Mouse (Mus musculus) MEL (cell line): ENCODE results near the gene Ccdc138. TPM values are rescaled to one million over a fixed set of nuclear protein-coding genes. Genes with fewer than 3 reads are reported as not detected.

Experiments
- DNase-seq: peaks from one replicate; pipeline ENCODE4 v3.0.0; 2011; ENCODE audit warnings: low read depth, low spot score
- H3K27ac ChIP-seq: 2 replicates; pipeline ENCODE4 v1.5.1; 2012; ENCODE audit warnings: low read depth, mild to moderate bottlenecking, control low read depth, low read length, moderate library complexity; ENCODE audit not compliant: control insufficient read depth
- H3K27me3 ChIP-seq, 2 experiments: fragments of 150-350 bp in 1 of 2; sonication (generic) in 1 of 2; 2 replicates each; pipeline ENCODE4 v1.6.1; 2012; ENCODE audit warnings: low read length in 2 of 2, mild to moderate bottlenecking in 2 of 2, improper control_type of control experiment in 1 of 2, moderate library complexity in 1 of 2; ENCODE audit not compliant: insufficient read depth in 2 of 2, control insufficient read depth in 1 of 2
- H3K36me3 ChIP-seq, 2 experiments: 2 replicates each; pipeline ENCODE4 v1.6.1; 2012 to 2014; ENCODE audit warnings: low read length in 2 of 2, improper control_type of control experiment in 1 of 2, inconsistent platforms in 1 of 2, mild to moderate bottlenecking in 1 of 2; ENCODE audit not compliant: insufficient read depth in 2 of 2, control insufficient read depth in 1 of 2
- H3K4me1 ChIP-seq, 2 experiments: fragments of 150-350 bp in 1 of 2; sonication (generic) in 1 of 2; 2 replicates each; pipeline ENCODE4 v1.6.1; 2012; ENCODE audit warnings: low read length in 2 of 2, improper control_type of control experiment in 1 of 2, mild to moderate bottlenecking in 1 of 2; ENCODE audit not compliant: insufficient read depth in 2 of 2, control insufficient read depth in 1 of 2
- H3K4me3 ChIP-seq, 2 experiments: fragments of 150-350 bp in 1 of 2; sonication (generic) in 1 of 2; 2 replicates each; pipeline ENCODE4 v1.5.1; 2012; ENCODE audit warnings: low read depth in 2 of 2, low read length in 2 of 2, mild to moderate bottlenecking in 2 of 2, moderate library complexity in 2 of 2, control low read depth in 1 of 2, improper control_type of control experiment in 1 of 2; ENCODE audit not compliant: control insufficient read depth in 1 of 2, insufficient read depth in 1 of 2
- H3K79me2 ChIP-seq: 2 replicates; pipeline ENCODE4 v1.6.1; 2012; ENCODE audit warnings: mild to moderate bottlenecking, low read length, moderate library complexity; ENCODE audit not compliant: control insufficient read depth, poor library complexity, insufficient read depth
- H3K9ac ChIP-seq: 2 replicates; pipeline ENCODE4 v1.6.1; 2012; ENCODE audit warnings: low read depth, mild to moderate bottlenecking, control low read depth, low read length, moderate library complexity; ENCODE audit not compliant: control insufficient read depth, poor library complexity, severe bottlenecking
- H3K9me3 ChIP-seq: fragments of 150-350 bp; sonication (generic); replicated peaks from 2 replicates; pipeline ENCODE4 v1.6.1; 2012; ENCODE audit warnings: mild to moderate bottlenecking, low read length, improper control_type of control experiment, moderate library complexity; ENCODE audit not compliant: insufficient read depth
- BHLHE40 ChIP-seq: IDR thresholded peaks from 2 replicates; pipeline ENCODE4 v1.6.1; 2012; ENCODE audit warnings: low read depth, mild to moderate bottlenecking, inconsistent platforms, low read length, improper control_type of control experiment, borderline replicate concordance
- E2F4 ChIP-seq: IDR thresholded peaks from 2 replicates; pipeline ENCODE4 v1.6.1; 2011; ENCODE audit warnings: low read depth, low read length, improper control_type of control experiment, borderline replicate concordance
- ELF1 ChIP-seq: IDR thresholded peaks from 2 replicates; pipeline ENCODE4 v1.6.1; 2014; ENCODE audit warnings: low read depth, mild to moderate bottlenecking, inconsistent platforms, low read length, improper control_type of control experiment, moderate library complexity
- ETS1 ChIP-seq: IDR thresholded peaks from 2 replicates; pipeline ENCODE4 v1.6.1; 2012; ENCODE audit warnings: low read depth, mild to moderate bottlenecking, inconsistent platforms, low read length, improper control_type of control experiment, moderate library complexity
- GABPA ChIP-seq: IDR thresholded peaks from 2 replicates; pipeline ENCODE4 v1.6.1; 2012; ENCODE audit warnings: low read depth, mild to moderate bottlenecking, inconsistent platforms, low read length, improper control_type of control experiment, moderate library complexity
- GATA1 ChIP-seq: IDR thresholded peaks from 2 replicates; pipeline ENCODE4 v1.6.1; 2011; ENCODE audit warnings: low read depth, low read length, improper control_type of control experiment
- JUND ChIP-seq: IDR thresholded peaks from 2 replicates; pipeline ENCODE4 v1.6.1; 2011; ENCODE audit warnings: low read depth, mild to moderate bottlenecking, improper control_type of control experiment, low read length
- KAT2A ChIP-seq: conservative IDR thresholded peaks from 2 replicates; pipeline ENCODE4 v1.6.1; 2012; ENCODE audit warnings: low read depth, low read length, improper control_type of control experiment, inconsistent platforms
- MAFK ChIP-seq: IDR thresholded peaks from 2 replicates; pipeline ENCODE4 v1.6.1; 2011; ENCODE audit warnings: low read depth, mild to moderate bottlenecking, low read length, improper control_type of control experiment, borderline replicate concordance
- NELFE ChIP-seq: IDR thresholded peaks from 2 replicates; pipeline ENCODE4 v1.6.1; 2011; ENCODE audit warnings: low read depth, low read length, improper control_type of control experiment
- NRF1 ChIP-seq: IDR thresholded peaks from 2 replicates; pipeline ENCODE4 v1.6.1; 2014; ENCODE audit warnings: low read depth, mild to moderate bottlenecking, inconsistent platforms, low read length, improper control_type of control experiment, moderate library complexity; ENCODE audit not compliant: poor library complexity, insufficient read depth, severe bottlenecking
- POLR2A ChIP-seq, 2 experiments: IDR thresholded peaks; 2 replicates each; pipeline ENCODE4 v1.6.1; 2011 to 2012; ENCODE audit warnings: low read length in 2 of 2, mild to moderate bottlenecking in 2 of 2, control low read depth in 1 of 2, improper control_type of control experiment in 1 of 2, low read depth in 1 of 2, moderate library complexity in 1 of 2; ENCODE audit not compliant: control insufficient read depth in 1 of 2, insufficient read depth in 1 of 2, poor library complexity in 1 of 2
- RAD21 ChIP-seq: IDR thresholded peaks from 2 replicates; pipeline ENCODE4 v1.6.1; 2011; ENCODE audit warnings: mild to moderate bottlenecking, low read depth, low read length, improper control_type of control experiment
- TBP ChIP-seq: IDR thresholded peaks from 2 replicates; pipeline ENCODE4 v1.8.0; 2011; ENCODE audit warnings: low read depth, low read length, improper control_type of control experiment
- TCF12 ChIP-seq: IDR thresholded peaks from 2 replicates; pipeline ENCODE4 v1.6.1; 2014; ENCODE audit warnings: low read depth, mild to moderate bottlenecking, inconsistent platforms, low read length, improper control_type of control experiment, moderate library complexity
- UBTF ChIP-seq: IDR thresholded peaks from 2 replicates; pipeline ENCODE4 v1.6.1; 2012; ENCODE audit warnings: low read depth, mild to moderate bottlenecking, inconsistent platforms, low read length, improper control_type of control experiment, moderate library complexity, borderline replicate concordance; ENCODE audit not compliant: insufficient read depth
- USF1 ChIP-seq: IDR thresholded peaks from 2 replicates; pipeline ENCODE4 v1.6.1; 2014; ENCODE audit warnings: low read depth, mild to moderate bottlenecking, inconsistent platforms, low read length, improper control_type of control experiment, moderate library complexity
- ZC3H11A ChIP-seq: IDR thresholded peaks from 2 replicates; pipeline ENCODE4 v1.6.1; 2012; ENCODE audit warnings: low read depth, mild to moderate bottlenecking, inconsistent platforms, low read length, improper control_type of control experiment
- ZMIZ1 ChIP-seq: IDR thresholded peaks from 2 replicates; pipeline ENCODE4 v1.6.1; 2012; ENCODE audit warnings: low read depth, mild to moderate bottlenecking, inconsistent platforms, low read length, improper control_type of control experiment, moderate library complexity
- ZNF384 ChIP-seq: IDR thresholded peaks from 2 replicates; pipeline ENCODE4 v1.6.1; 2012; ENCODE audit warnings: low read depth, mild to moderate bottlenecking, inconsistent platforms, low read length, improper control_type of control experiment
- polyA plus RNA-seq, 2 experiments: library from polyadenylated mRNA; stranded (reverse) in 1 of 2; unstranded in 1 of 2; fragments of >175 nt in 1 of 2; fragments of >200 nt in 1 of 2; gene quantifications; 2 replicates each; pipeline versions ENCODE4 v1.2.1 to v1.2.4; 2012; ENCODE audit warnings: low replicate concordance in 2 of 2, low read depth in 1 of 2; ENCODE audit not compliant: insufficient read length in 2 of 2, insufficient read depth in 1 of 2, missing spikeins in 1 of 2
- total RNA-seq: library from RNA; depleted of rRNA; stranded (reverse); fragments of 300-350 nt; gene quantifications from 2 replicates; pipeline ENCODE4 v1.2.3, GENCODE M21; 2012

The Ccdc138 gene
- total and polyA plus RNA-seq, 3 experiments: 1.2 to 1.3 TPM; not detected in 1

DNA sequence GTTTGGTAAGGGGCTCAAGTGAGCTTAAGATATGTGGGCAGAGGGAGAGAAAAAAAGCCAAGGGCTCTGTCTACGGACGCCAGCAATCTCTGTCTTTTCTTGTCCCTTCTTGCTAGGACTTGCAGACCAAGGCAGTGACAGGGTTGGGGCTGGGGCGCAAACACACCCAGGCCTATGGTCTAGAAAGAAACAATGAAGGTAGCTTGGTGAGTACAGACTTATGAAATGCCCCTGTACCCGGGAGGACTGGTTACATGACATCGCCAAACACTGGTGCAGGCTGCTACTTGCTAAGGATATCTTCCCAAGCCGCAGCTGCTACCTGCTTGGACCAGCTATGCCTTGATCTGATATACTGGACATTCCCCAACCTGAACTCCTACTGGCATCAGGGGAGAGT, 116.9 kb downstream of the Ccdc138 start:
- TF ChIP-seq TCF12 (no peak), UBTF (no peak), POLR2A (IDR thresholded peaks at IDR 0.05; ENCODE audit: control insufficient read depth in 1 of 2, insufficient read depth in 1 of 2, low read depth in 1 of 2, low read length in 2 of 2, poor library complexity in 1 of 2) (no peak), BHLHE40 (no peak), JUND (no peak), ELF1 (no peak), E2F4 (no peak), USF1 (no peak), NRF1 (no peak), ETS1 (no peak), MAFK (no peak), GATA1 (no peak)
- TF ChIP-seq, all 39 proteins: peak for 0
- no peaks in the 10 kb centered on the region for H3K79me2 ChIP-seq
- H3K4me1 ChIP-seq: no peaks in the 10 kb centered on the region
- H3K27me3 ChIP-seq: no peaks in the 10 kb centered on the region
- no peaks in the 10 kb centered on the region for H3K9me3 ChIP-seq
- H3K4me3 ChIP-seq: no peak overlapping the region
- H3K9ac ChIP-seq: no peak overlapping the region
- DNase-seq: no peak
- H3K27ac ChIP-seq: no peak overlapping the region
- H3K36me3 ChIP-seq: no peaks in the 10 kb centered on the region

DNA sequence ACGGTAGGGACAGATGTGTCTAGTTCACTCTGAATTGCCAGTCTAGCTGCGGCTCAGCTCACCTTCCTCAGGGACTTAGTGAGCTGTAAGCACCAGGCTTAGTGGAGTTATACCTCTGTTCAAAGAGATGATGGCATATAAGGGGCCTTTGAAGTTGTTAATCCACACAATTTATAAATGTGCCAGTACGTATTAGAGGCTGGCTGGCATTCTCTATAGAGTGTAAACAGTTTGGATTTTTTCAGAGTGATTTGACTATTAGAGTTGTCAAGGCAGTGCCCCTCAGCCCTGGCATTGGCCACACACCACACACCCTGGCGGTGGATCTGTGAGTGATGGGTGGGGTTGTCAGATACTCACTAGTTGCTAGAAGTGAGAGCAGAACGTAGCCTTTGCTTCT, 118.8 kb downstream of the Ccdc138 start:
- Histone ChIP-seq H3K4me1 (no peaks in the 10 kb centered on the region), H3K27ac (no peak overlapping the region), H3K79me2 (no peaks in the 10 kb centered on the region), H3K9ac (no peak overlapping the region), H3K9me3 (no peaks in the 10 kb centered on the region), H3K36me3 (no peaks in the 10 kb centered on the region), H3K4me3 (no peak overlapping the region), H3K27me3 (no peaks in the 10 kb centered on the region)
- TF ChIP-seq ZC3H11A: no peak
- no peak for TF ChIP-seq GABPA
- TF ChIP-seq ZNF384: no peak
- no peak for TF ChIP-seq RAD21
- TF ChIP-seq NELFE: no peak
- no peak for TF ChIP-seq TBP
- TF ChIP-seq KAT2A: no peak
- no peak for TF ChIP-seq ZMIZ1
- no peak for DNase-seq
